Mouse (Mus musculus) brain, embryonic 14.5 days (tissue): Measurements from ENCODE around the gene 4921539E11Rik.

Experiments used
- CTCF ChIP-seq: fragments of 200-500 bp; IDR thresholded peaks from 2 replicates; pipeline ENCODE4 v1.5.1; 2012; ENCODE audit warnings: inconsistent platforms, mild to moderate bottlenecking, moderate library complexity, borderline replicate concordance; ENCODE audit not compliant: insufficient read depth, insufficient read length; ENCODE audit errors: extremely low read depth
- POLR2A ChIP-seq: fragments of 200-500 bp; IDR thresholded peaks from 2 replicates; pipeline ENCODE4 v1.6.1; 2012; ENCODE audit warnings: mild to moderate bottlenecking, inconsistent platforms, borderline replicate concordance; ENCODE audit not compliant: poor library complexity, insufficient read depth, insufficient read length, severe bottlenecking; ENCODE audit errors: extremely low read depth

GRCm38 (mm10) chr4:103321461-103321860 lies 30.8 kb upstream of the 4921539E11Rik start:
- TF ChIP-seq CTCF = no peak
- no peak for TF ChIP-seq POLR2A
